In the genomic region with DNA sequence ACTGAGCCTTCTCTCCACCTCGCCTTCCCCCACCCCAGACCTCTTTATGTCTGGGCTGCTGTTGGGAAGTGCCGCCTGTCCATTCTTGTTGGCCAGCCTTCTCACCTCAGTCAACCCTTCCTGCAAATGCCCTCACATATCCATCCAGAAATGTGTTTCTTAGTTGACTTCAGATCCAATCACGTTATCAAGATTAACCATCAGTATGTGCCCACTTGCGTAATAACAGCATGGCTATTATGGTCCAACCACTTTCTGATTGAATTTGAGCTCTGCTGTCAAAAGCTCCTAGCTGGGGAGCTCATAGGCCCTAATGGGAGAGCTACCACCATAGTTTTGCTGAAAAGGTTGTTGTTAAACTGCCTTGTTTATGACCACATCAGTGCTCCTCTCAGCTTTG, we compare ENCODE assay signal across 26 mouse cellular contexts. TPM values are rescaled to one million over a fixed set of nuclear protein-coding genes. Genes with fewer than 3 reads are reported as not detected.
A peak's percentile ranks its signal among the peaks of the same experiment; 100 is the strongest.
DNase-seq lines count a peak whose midpoint lies in the region; ATAC-seq lines count a peak whose summit lies in the region.
"Had no signal": no experiment of that assay in that cellular context is flagged by ENCODE, and none has a peak within 500 bp of the region (broad histone marks: within the 10 kb centered on the region; RNA-seq: fewer than 3 reads in every experiment).

No protein-coding gene starts in this region.

- H3K9me3 ChIP-seq in liver, embryonic 13.5 days (replicated peaks), result no peaks in the 10 kb centered on the region
- no peaks in the 10 kb centered on the region for H3K9me3 ChIP-seq in liver, embryonic 16.5 days (replicated peaks; ENCODE audit: control insufficient read depth, low read length)
- no peaks in the 10 kb centered on the region for H3K9me3 ChIP-seq in forebrain, embryonic 16.5 days (ENCODE audit: control insufficient read depth, low read length)
- H3K9me3 ChIP-seq: embryonic facial prominence, embryonic 12.5 days; embryonic facial prominence, embryonic 15.5 days; forebrain, embryonic 12.5 days; forebrain, embryonic 15.5 days; heart, embryonic 12.5 days; heart, embryonic 15.5 days; hindbrain, embryonic 13.5 days had no signal

- no peaks in the 10 kb centered on the region for H3K27me3 ChIP-seq in liver, embryonic 13.5 days
- H3K27me3 ChIP-seq in liver, embryonic 16.5 days (ENCODE audit: control insufficient read depth, insufficient read depth, low read depth, low read length), result no peaks in the 10 kb centered on the region
- no peaks in the 10 kb centered on the region for H3K27me3 ChIP-seq in forebrain, embryonic 16.5 days (replicated peaks; ENCODE audit: control insufficient read depth, insufficient read depth, low read length)
- H3K27me3 ChIP-seq: embryonic facial prominence, embryonic 12.5 days; embryonic facial prominence, embryonic 15.5 days; forebrain, embryonic 12.5 days; forebrain, embryonic 15.5 days; heart, embryonic 15.5 days; hindbrain, embryonic 13.5 days had no signal

- no peak overlapping the region for H3K4me3 ChIP-seq in liver, embryonic 13.5 days (replicated peaks)
- no peak overlapping the region for H3K4me3 ChIP-seq in liver, embryonic 16.5 days (ENCODE audit: low read depth, low read length)
- H3K4me3 ChIP-seq in forebrain, embryonic 16.5 days (replicated peaks; ENCODE audit: low read length), result no peak overlapping the region
- H3K4me3 ChIP-seq: embryonic facial prominence, embryonic 12.5 days; embryonic facial prominence, embryonic 15.5 days; forebrain, embryonic 12.5 days; forebrain, embryonic 15.5 days; heart, embryonic 12.5 days; heart, embryonic 15.5 days; hindbrain, embryonic 10.5 days; hindbrain, embryonic 13.5 days had no signal

- ATAC-seq in liver, embryonic 13.5 days (ENCODE audit: low read depth), result no peak
- no peak for ATAC-seq in liver, embryonic 16.5 days (ENCODE audit: low read depth)
- ATAC-seq in forebrain, embryonic 16.5 days, result no peak
- ATAC-seq: activated CD4-positive, CD25-positive, alpha-beta regulatory T cell, adult 4 months; forebrain, embryonic 15.5 days; hindbrain, embryonic 16.5 days had no signal

- H3K4me1 ChIP-seq in liver, embryonic 13.5 days (replicated peaks), result peaks cover 15% of the 10 kb centered on the region
- peaks cover 6% of the 10 kb centered on the region for H3K4me1 ChIP-seq in liver, embryonic 16.5 days (ENCODE audit: control insufficient read depth, low read depth, low read length)
- H3K4me1 ChIP-seq in forebrain, embryonic 16.5 days (replicated peaks; ENCODE audit: control insufficient read depth, insufficient read depth, low read length), result no peaks in the 10 kb centered on the region
- H3K4me1 ChIP-seq: embryonic facial prominence, embryonic 12.5 days; embryonic facial prominence, embryonic 15.5 days; forebrain, embryonic 12.5 days; forebrain, embryonic 15.5 days; heart, embryonic 15.5 days; hindbrain, embryonic 10.5 days; hindbrain, embryonic 13.5 days had no signal

- no peak overlapping the region for H3K4me2 ChIP-seq in liver, embryonic 13.5 days
- no peak overlapping the region for H3K4me2 ChIP-seq in liver, embryonic 16.5 days (ENCODE audit: low read depth, low read length)
- no peak overlapping the region for H3K4me2 ChIP-seq in forebrain, embryonic 16.5 days (ENCODE audit: low read length)
- H3K4me2 ChIP-seq: embryonic facial prominence, embryonic 12.5 days; embryonic facial prominence, embryonic 15.5 days; forebrain, embryonic 12.5 days; forebrain, embryonic 15.5 days; heart, embryonic 12.5 days; heart, embryonic 15.5 days; hindbrain, embryonic 13.5 days had no signal

- H3K27ac ChIP-seq in liver, embryonic 13.5 days, result peak overlapping the region; percentile 51; the same call in 1 of the 2 replicates
- peak overlapping the region; percentile 20 for H3K27ac ChIP-seq in liver, embryonic 16.5 days (ENCODE audit: low read length)
- H3K27ac ChIP-seq in forebrain, embryonic 16.5 days (ENCODE audit: low read length), result no peak overlapping the region
- H3K27ac ChIP-seq: embryonic facial prominence, embryonic 12.5 days; embryonic facial prominence, embryonic 15.5 days; forebrain, embryonic 12.5 days; forebrain, embryonic 15.5 days; heart, embryonic 15.5 days; hindbrain, embryonic 10.5 days; hindbrain, embryonic 13.5 days had no signal

- H3K9ac ChIP-seq in liver, embryonic 13.5 days, result no peak overlapping the region
- no peak overlapping the region for H3K9ac ChIP-seq in liver, embryonic 16.5 days (ENCODE audit: low read depth, low read length)
- no peak overlapping the region for H3K9ac ChIP-seq in forebrain, embryonic 16.5 days (replicated peaks; ENCODE audit: low read depth, low read length)
- H3K9ac ChIP-seq: embryonic facial prominence, embryonic 12.5 days; embryonic facial prominence, embryonic 15.5 days; forebrain, embryonic 12.5 days; forebrain, embryonic 15.5 days; heart, embryonic 12.5 days; heart, embryonic 15.5 days; hindbrain, embryonic 13.5 days had no signal

- 66% methylated on average over 4 of the region's 4 CpGs for WGBS in liver, embryonic 13.5 days (ENCODE audit: insufficient replicate concordance)
- 57% methylated on average over 4 of the region's 4 CpGs for WGBS in liver, embryonic 16.5 days (ENCODE audit: insufficient replicate concordance)
- WGBS in forebrain, embryonic 16.5 days, result 88% methylated on average over 4 of the region's 4 CpGs

- DNase-seq in liver, embryonic 13.5 days, result no peak
- DNase-seq in liver (no peak), 416B (ENCODE audit: low read depth) (peak; percentile 42)
- DNase-seq in cerebellum, adult 9-10 months, result no peak
- DNase-seq: adrenal gland, adult 8-10 months; adrenal gland, postnatal 25 days; cerebellum, adult 11-12 months; cerebellum, adult 8-10 months; cerebellum, postnatal 14 days; gastrocnemius, postnatal 10 days; gastrocnemius, postnatal 36 days; heart, postnatal 10 days; heart, postnatal 36 days had no signal

- no peaks in the 10 kb centered on the region for H3K36me3 ChIP-seq in liver, embryonic 13.5 days
- H3K36me3 ChIP-seq in liver, embryonic 16.5 days (ENCODE audit: control insufficient read depth, insufficient read depth), result no peaks in the 10 kb centered on the region
- H3K36me3 ChIP-seq in forebrain, embryonic 16.5 days (ENCODE audit: control insufficient read depth, insufficient read depth), result no peaks in the 10 kb centered on the region
- H3K36me3 ChIP-seq: embryonic facial prominence, embryonic 12.5 days; embryonic facial prominence, embryonic 15.5 days; forebrain, embryonic 12.5 days; forebrain, embryonic 15.5 days; heart, embryonic 12.5 days; heart, embryonic 15.5 days; hindbrain, embryonic 10.5 days; hindbrain, embryonic 13.5 days had no signal

RNA-seq across cellular contexts. Expression of gene Cyp1a2, which starts 12.5 kb away (rescaled TPM):
- 0.10 TPM in 1 of 2 replicates, not detected in the other for polyA plus RNA-seq in liver, embryonic 13.5 days (2015; fragmentation: Nextera tagmentation; extraction: Ambion mirVana)
- 0.12 TPM in 2 replicates for polyA plus RNA-seq in liver, embryonic 16.5 days (2015; fragmentation: Nextera tagmentation; extraction: Ambion mirVana)
- not detected in 2 replicates for polyA plus RNA-seq in forebrain, embryonic 16.5 days (2015; fragmentation: Nextera tagmentation; extraction: Ambion mirVana)
- polyA plus RNA-seq: activated CD4-positive, CD25-positive, alpha-beta regulatory T cell, adult 4 months; brain, embryonic 14.5 days; embryonic facial prominence, embryonic 12.5 days; embryonic facial prominence, embryonic 15.5 days; forebrain, embryonic 12.5 days; forebrain, embryonic 15.5 days; heart, embryonic 12.5 days; heart, embryonic 15.5 days; hindbrain, embryonic 10.5 days; hindbrain, embryonic 13.5 days; hindbrain, embryonic 16.5 days had no signal

RNA-seq across cellular contexts. Expression of gene Cyp1a1, which starts 16.7 kb away (rescaled TPM):
- polyA plus RNA-seq in liver, embryonic 13.5 days (2015; fragmentation: Nextera tagmentation; extraction: Ambion mirVana), result 0.17 and 0.22 TPM in 2 replicates
- 0.05 and 0.07 TPM in 2 replicates for polyA plus RNA-seq in liver, embryonic 16.5 days (2015; fragmentation: Nextera tagmentation; extraction: Ambion mirVana)
- polyA plus RNA-seq in forebrain, embryonic 16.5 days (2015; fragmentation: Nextera tagmentation; extraction: Ambion mirVana), result 0.12 and 0.18 TPM in 2 replicates
- polyA plus RNA-seq: activated CD4-positive, CD25-positive, alpha-beta regulatory T cell, adult 4 months; embryonic facial prominence, embryonic 12.5 days; forebrain, embryonic 12.5 days; heart, embryonic 12.5 days; heart, embryonic 15.5 days; hindbrain, embryonic 10.5 days had no signal

RNA-seq across cellular contexts. Expression of gene Csk, which starts 17.6 kb away (rescaled TPM):
- polyA plus RNA-seq in liver, embryonic 13.5 days (2015; fragmentation: Nextera tagmentation; extraction: Ambion mirVana), result 20.7 and 21.7 TPM in 2 replicates
- 13.3 and 13.5 TPM in 2 replicates for polyA plus RNA-seq in liver, embryonic 16.5 days (2015; fragmentation: Nextera tagmentation; extraction: Ambion mirVana)
- 38.5 and 39.6 TPM in 2 replicates for polyA plus RNA-seq in forebrain, embryonic 16.5 days (2015; fragmentation: Nextera tagmentation; extraction: Ambion mirVana)

RNA-seq across cellular contexts. Expression of gene Edc3, which starts 37.3 kb away (rescaled TPM):
- 16.7 and 18.4 TPM in 2 replicates for polyA plus RNA-seq in liver, embryonic 13.5 days (2015; fragmentation: Nextera tagmentation; extraction: Ambion mirVana)
- 15.2 and 17.0 TPM in 2 replicates for polyA plus RNA-seq in liver, embryonic 16.5 days (2015; fragmentation: Nextera tagmentation; extraction: Ambion mirVana)
- polyA plus RNA-seq in forebrain, embryonic 16.5 days (2015; fragmentation: Nextera tagmentation; extraction: Ambion mirVana), result 37.0 and 39.2 TPM in 2 replicates

RNA-seq across cellular contexts. Expression of gene Lman1l, which starts 50.5 kb away (rescaled TPM):
- polyA plus RNA-seq in liver, embryonic 13.5 days (2015; fragmentation: Nextera tagmentation; extraction: Ambion mirVana), result 0.06 TPM in 1 of 2 replicates, not detected in the other
- polyA plus RNA-seq in liver, embryonic 16.5 days (2015; fragmentation: Nextera tagmentation; extraction: Ambion mirVana), result not detected in 2 replicates
- not detected in 2 replicates for polyA plus RNA-seq in forebrain, embryonic 16.5 days (2015; fragmentation: Nextera tagmentation; extraction: Ambion mirVana)
- polyA plus RNA-seq: activated CD4-positive, CD25-positive, alpha-beta regulatory T cell, adult 4 months; embryonic facial prominence, embryonic 12.5 days; embryonic facial prominence, embryonic 15.5 days; forebrain, embryonic 12.5 days; forebrain, embryonic 15.5 days; heart, embryonic 12.5 days; heart, embryonic 15.5 days; hindbrain, embryonic 10.5 days; hindbrain, embryonic 13.5 days; hindbrain, embryonic 16.5 days had no signal
